Mouse (Mus musculus) CD4-positive, CD25-positive, alpha-beta regulatory T cell, adult 2 months (primary cell): Measurements from ENCODE around the gene Plce1.
A peak's percentile ranks its signal among the peaks of the same experiment; 100 is the strongest.

ENCODE experiments used
- DNase-seq: peaks from one replicate; pipeline ENCODE4 v3.0.0-alpha.2; 2012; ENCODE audit warnings: low read depth, low spot score

Plce1 gene

GRCm38 (mm10) chr19:38639050-38639449 is 158.1 kb downstream of the Plce1 start:
- DNase-seq, result no peak

- DNase-seq, result no peak
Observed at GRCm38 (mm10) chr19:38639805-38640204, 158.9 kb downstream of the Plce1 start.

GRCm38 (mm10) chr19:38642515-38642914 is 161.6 kb downstream of the Plce1 start:
- peak; percentile 4 for DNase-seq

- DNase-seq, result no peak
Observed at GRCm38 (mm10) chr19:38644871-38645595, 164.1 kb downstream of the Plce1 start.

- no peak for DNase-seq
Observed at GRCm38 (mm10) chr19:38657980-38658379, 177.1 kb downstream of the Plce1 start.

GRCm38 (mm10) chr19:38665398-38665797 is 184.5 kb downstream of the Plce1 start:
- no peak for DNase-seq

- DNase-seq, result no peak
Observed at GRCm38 (mm10) chr19:38672015-38672600, 191.2 kb downstream of the Plce1 start.

- DNase-seq, result no peak
Observed at GRCm38 (mm10) chr19:38673936-38674335, 193.0 kb downstream of the Plce1 start.

GRCm38 (mm10) chr19:38678655-38679054 is 197.7 kb downstream of the Plce1 start:
- DNase-seq, result no peak

- no peak for DNase-seq
Observed at GRCm38 (mm10) chr19:38679520-38679919, 198.6 kb downstream of the Plce1 start.

- DNase-seq, result no peak
Observed at GRCm38 (mm10) chr19:38687326-38687725, 206.4 kb downstream of the Plce1 start.

GRCm38 (mm10) chr19:38688741-38689507 is 208.0 kb downstream of the Plce1 start:
- DNase-seq, result no peak

GRCm38 (mm10) chr19:38690276-38690675 is 209.4 kb downstream of the Plce1 start:
- no peak for DNase-seq

- no peak for DNase-seq
Observed at GRCm38 (mm10) chr19:38691533-38691932, 210.6 kb downstream of the Plce1 start.

GRCm38 (mm10) chr19:38693331-38693730 is 212.4 kb downstream of the Plce1 start:
- no peak for DNase-seq

- DNase-seq, result no peak
Observed at GRCm38 (mm10) chr19:38693769-38694168, 212.9 kb downstream of the Plce1 start.

GRCm38 (mm10) chr19:38701776-38702175 is 220.9 kb downstream of the Plce1 start:
- no peak for DNase-seq

GRCm38 (mm10) chr19:38704742-38705141 is 223.8 kb downstream of the Plce1 start:
- DNase-seq, result no peak

- DNase-seq, result no peak
Observed at GRCm38 (mm10) chr19:38705244-38705643, 224.3 kb downstream of the Plce1 start.

GRCm38 (mm10) chr19:38706449-38706848 is 225.5 kb downstream of the Plce1 start:
- DNase-seq, result no peak

- DNase-seq, result no peak
Observed at GRCm38 (mm10) chr19:38709376-38709775, 228.5 kb downstream of the Plce1 start.

- no peak for DNase-seq
Observed at GRCm38 (mm10) chr19:38721808-38722207, 240.9 kb downstream of the Plce1 start.

GRCm38 (mm10) chr19:38722982-38723381 is 242.1 kb downstream of the Plce1 start:
- no peak for DNase-seq
